7 mouse cellular contexts compared by ENCODE assay signal in genomic region chr12:116077855-116078366, GRCm38 (mm10). TPM values are rescaled to one million over a fixed set of nuclear protein-coding genes. Genes with fewer than 3 reads are reported as not detected.
DNase-seq lines count a peak whose midpoint lies in the region; ATAC-seq and TF ChIP-seq lines count a peak whose summit lies in the region.

No protein-coding gene starts in this region.

- no peaks in the 10 kb centered on the region for H3K4me1 ChIP-seq in neural tube, embryonic 11.5 days (ENCODE audit: control insufficient read depth, insufficient read depth, low read length)
- no peaks in the 10 kb centered on the region for H3K4me1 ChIP-seq in forebrain, embryonic 14.5 days (ENCODE audit: control insufficient read depth, insufficient read depth, low read length)
- peaks cover 10% of the 10 kb centered on the region for H3K4me1 ChIP-seq in liver, embryonic 13.5 days (replicated peaks)
- no peaks in the 10 kb centered on the region for H3K4me1 ChIP-seq in stomach, postnatal 0 days (replicated peaks; ENCODE audit: control insufficient read depth, insufficient read depth)

- no peak for TF ChIP-seq CTCF in stomach, postnatal 0 days (IDR thresholded peaks at IDR 0.05; ENCODE audit: low read depth)

- H3K9ac ChIP-seq in neural tube, embryonic 11.5 days (ENCODE audit: low read length), result peak overlapping the region; percentile 55
- H3K9ac ChIP-seq in forebrain, embryonic 14.5 days (ENCODE audit: low read length), result peak overlapping the region; percentile 80
- H3K9ac ChIP-seq in liver, embryonic 13.5 days, result peak overlapping the region; percentile 26
- peak overlapping the region; percentile 77 for H3K9ac ChIP-seq in stomach, postnatal 0 days (ENCODE audit: low read length)

- H3K27me3 ChIP-seq in neural tube, embryonic 11.5 days (ENCODE audit: control insufficient read depth, insufficient read depth, low read length), result 0 out of 2 replicates have a peak, but pooled peaks cover 3% of the 10 kb centered on the region
- H3K27me3 ChIP-seq in forebrain, embryonic 14.5 days (replicated peaks; ENCODE audit: control insufficient read depth, insufficient read depth, low read length), result no peaks in the 10 kb centered on the region; the same call in 1 of the 2 replicates
- peaks cover 36% of the 10 kb centered on the region for H3K27me3 ChIP-seq in liver, embryonic 13.5 days
- H3K27me3 ChIP-seq in stomach, postnatal 0 days (ENCODE audit: control insufficient read depth, insufficient read depth, low read length), result no peaks in the 10 kb centered on the region

- no peaks in the 10 kb centered on the region for H3K9me3 ChIP-seq in neural tube, embryonic 11.5 days (ENCODE audit: control insufficient read depth, low read length)
- no peaks in the 10 kb centered on the region for H3K9me3 ChIP-seq in forebrain, embryonic 14.5 days (replicated peaks; ENCODE audit: control insufficient read depth, low read length)
- H3K9me3 ChIP-seq in liver, embryonic 13.5 days (replicated peaks), result no peaks in the 10 kb centered on the region
- no peaks in the 10 kb centered on the region for H3K9me3 ChIP-seq in stomach, postnatal 0 days (ENCODE audit: control insufficient read depth, low read length)

- DNase-seq in neural tube, embryonic 11.5 days (ENCODE audit: low spot score), result no peak
- no peak for DNase-seq in neural tube, embryonic 10.5 days (ENCODE audit: extremely low spot score, low spot score)
- DNase-seq in forebrain, embryonic 14.5 days (ENCODE audit: low spot score), result no peak
- no peak for DNase-seq in liver, embryonic 13.5 days
- no peak for DNase-seq in stomach, postnatal 0 days (ENCODE audit: low spot score)
- DNase-seq in cerebellum, postnatal 36 days, result no peak
- DNase-seq in Muller cell, postnatal 12 days (ENCODE audit: inconsistent ontology term), result no peak

- peak; percentile 78 for ATAC-seq in neural tube, embryonic 11.5 days (ENCODE audit: insufficient read depth, low FRiP score, low TSS enrichment)
- peak; percentile 82; the same call in 1 of the 2 replicates for ATAC-seq in forebrain, embryonic 14.5 days
- ATAC-seq in liver, embryonic 13.5 days (ENCODE audit: low read depth), result no peak
- ATAC-seq in stomach, postnatal 0 days (ENCODE audit: low FRiP score, low TSS enrichment), result peak; percentile 61

- peak overlapping the region; percentile 87 for H3K4me2 ChIP-seq in neural tube, embryonic 11.5 days (ENCODE audit: low read depth)
- peak overlapping the region; percentile 92 for H3K4me2 ChIP-seq in forebrain, embryonic 14.5 days (ENCODE audit: low read length)
- peak overlapping the region; percentile 67 for H3K4me2 ChIP-seq in liver, embryonic 13.5 days
- peak overlapping the region; percentile 84 for H3K4me2 ChIP-seq in stomach, postnatal 0 days (replicated peaks; ENCODE audit: low read depth)

- under 1% methylated on average over 24 of the region's 24 CpGs for WGBS in neural tube, embryonic 11.5 days
- WGBS in forebrain, embryonic 14.5 days, result 0% methylated on average over 24 of the region's 24 CpGs
- WGBS in liver, embryonic 13.5 days (ENCODE audit: insufficient replicate concordance), result under 1% methylated on average over 24 of the region's 24 CpGs
- under 1% methylated on average over 24 of the region's 24 CpGs for WGBS in stomach, postnatal 0 days

- H3K36me3 ChIP-seq in neural tube, embryonic 11.5 days (ENCODE audit: control insufficient read depth, insufficient read depth, low read length), result no peaks in the 10 kb centered on the region
- no peaks in the 10 kb centered on the region for H3K36me3 ChIP-seq in forebrain, embryonic 14.5 days (ENCODE audit: control insufficient read depth, insufficient read depth, low read length)
- H3K36me3 ChIP-seq in liver, embryonic 13.5 days, result no peaks in the 10 kb centered on the region
- H3K36me3 ChIP-seq in stomach, postnatal 0 days (ENCODE audit: control insufficient read depth, insufficient read depth, low read length), result no peaks in the 10 kb centered on the region

- TF ChIP-seq EP300 in stomach, postnatal 0 days (optimal IDR thresholded peaks at IDR 0.05), result no peak

- H3K4me3 ChIP-seq in neural tube, embryonic 11.5 days (ENCODE audit: low read depth, low read length), result peak overlapping the region; percentile 50
- peak overlapping the region; percentile 58 for H3K4me3 ChIP-seq in forebrain, embryonic 14.5 days (ENCODE audit: low read depth, low read length)
- H3K4me3 ChIP-seq in liver, embryonic 13.5 days (replicated peaks), result peak overlapping the region; percentile 50
- H3K4me3 ChIP-seq in stomach, postnatal 0 days (ENCODE audit: low read depth, low read length), result peak overlapping the region; percentile 60

- H3K27ac ChIP-seq in neural tube, embryonic 11.5 days (ENCODE audit: low read depth, low read length), result no peak overlapping the region
- H3K27ac ChIP-seq in forebrain, embryonic 14.5 days (ENCODE audit: low read depth, low read length), result no peak overlapping the region
- no peak overlapping the region for H3K27ac ChIP-seq in liver, embryonic 13.5 days
- peak overlapping the region; percentile 45; the same call in 1 of the 2 replicates for H3K27ac ChIP-seq in stomach, postnatal 0 days (replicated peaks)

RNA-seq across cellular contexts. Expression of gene Vipr2, which starts 0.4 kb away (rescaled TPM):
- 1.4 and 2.8 TPM in 2 replicates for polyA plus RNA-seq in neural tube, embryonic 11.5 days (2014; fragmentation: Nextera tagmentation; extraction: Ambion mirVana)
- polyA plus RNA-seq in forebrain, embryonic 14.5 days (2014; fragmentation: Nextera tagmentation; extraction: Ambion mirVana), result 0.46 and 1.2 TPM in 2 replicates
- 0.19 and 0.22 TPM in 2 replicates for polyA plus RNA-seq in liver, embryonic 13.5 days (2015; fragmentation: Nextera tagmentation; extraction: Ambion mirVana)
- 4.3 and 6.3 TPM in 2 replicates for polyA plus RNA-seq in stomach, postnatal 0 days (2015; fragmentation: Nextera tagmentation; extraction: Ambion mirVana)

RNA-seq across cellular contexts. Expression of gene Zfp386, which starts 30.4 kb away (rescaled TPM):
- polyA plus RNA-seq in neural tube, embryonic 11.5 days (2014; fragmentation: Nextera tagmentation; extraction: Ambion mirVana), result 67.4 and 70.8 TPM in 2 replicates
- 69.9 and 77.0 TPM in 2 replicates for polyA plus RNA-seq in forebrain, embryonic 14.5 days (2014; fragmentation: Nextera tagmentation; extraction: Ambion mirVana)
- 6.8 and 7.3 TPM in 2 replicates for polyA plus RNA-seq in liver, embryonic 13.5 days (2015; fragmentation: Nextera tagmentation; extraction: Ambion mirVana)
- 20.9 and 21.1 TPM in 2 replicates for polyA plus RNA-seq in stomach, postnatal 0 days (2015; fragmentation: Nextera tagmentation; extraction: Ambion mirVana)

Comparison
In these comparisons a context has a peak if more than half of its experiments do, and no peak if none do; other contexts are left out.
1. H3K9ac ChIP-seq: peak in every context shown above with its lines; median percentile 80 in forebrain, embryonic 14.5 days; 77 in stomach, postnatal 0 days; 55 in neural tube, embryonic 11.5 days; 26 in liver, embryonic 13.5 days.